Mouse (Mus musculus) layer of hippocampus, postnatal 36 days (tissue): ENCODE measurements around the gene Gm35549. TPM values are rescaled to one million over a fixed set of nuclear protein-coding genes. Genes with fewer than 3 reads are reported as not detected.
A peak's percentile ranks its signal among the peaks of the same experiment; 100 is the strongest.
"Not testable (repeated sequence)": the region's sequence is repeated elsewhere in the genome, so short reads cannot be mapped to it uniquely, and the experiment has no call there.

Experiments used
- DNase-seq, 2 experiments: peaks; one replicate each; pipeline ENCODE4 v3.0.0; 2022
- total RNA-seq, 2 experiments: library from RNA; stranded (reverse); gene quantifications; 2 replicates each; pipeline ENCODE4 v1.2.3; 2021

The Gm35549 gene
- not detected for total RNA-seq

DNA sequence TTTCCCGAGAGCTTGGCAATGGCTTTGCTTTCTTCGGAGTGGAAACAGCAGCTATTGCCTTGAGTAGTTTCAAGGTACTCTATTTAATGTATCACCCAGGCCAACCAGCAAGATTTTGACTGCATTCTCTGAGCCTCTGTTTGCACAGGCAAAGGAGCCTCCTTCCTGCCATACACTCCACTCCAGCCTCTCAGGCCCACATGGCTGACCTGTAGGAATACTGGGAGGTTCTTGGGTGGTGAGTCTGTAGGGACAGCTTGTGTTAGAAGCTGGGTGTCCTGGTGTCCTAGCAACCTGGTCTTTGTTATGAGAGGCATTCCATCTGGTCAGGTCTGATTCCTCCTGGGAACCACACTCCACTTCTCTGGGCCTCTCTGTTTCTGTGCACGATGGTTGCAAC, at the start of gene Gm35549:
Gene Gm35549, minus strand, starts transcription at position 276 of the 400 bp plus-strand sequence.
- no peak for DNase-seq

DNA sequence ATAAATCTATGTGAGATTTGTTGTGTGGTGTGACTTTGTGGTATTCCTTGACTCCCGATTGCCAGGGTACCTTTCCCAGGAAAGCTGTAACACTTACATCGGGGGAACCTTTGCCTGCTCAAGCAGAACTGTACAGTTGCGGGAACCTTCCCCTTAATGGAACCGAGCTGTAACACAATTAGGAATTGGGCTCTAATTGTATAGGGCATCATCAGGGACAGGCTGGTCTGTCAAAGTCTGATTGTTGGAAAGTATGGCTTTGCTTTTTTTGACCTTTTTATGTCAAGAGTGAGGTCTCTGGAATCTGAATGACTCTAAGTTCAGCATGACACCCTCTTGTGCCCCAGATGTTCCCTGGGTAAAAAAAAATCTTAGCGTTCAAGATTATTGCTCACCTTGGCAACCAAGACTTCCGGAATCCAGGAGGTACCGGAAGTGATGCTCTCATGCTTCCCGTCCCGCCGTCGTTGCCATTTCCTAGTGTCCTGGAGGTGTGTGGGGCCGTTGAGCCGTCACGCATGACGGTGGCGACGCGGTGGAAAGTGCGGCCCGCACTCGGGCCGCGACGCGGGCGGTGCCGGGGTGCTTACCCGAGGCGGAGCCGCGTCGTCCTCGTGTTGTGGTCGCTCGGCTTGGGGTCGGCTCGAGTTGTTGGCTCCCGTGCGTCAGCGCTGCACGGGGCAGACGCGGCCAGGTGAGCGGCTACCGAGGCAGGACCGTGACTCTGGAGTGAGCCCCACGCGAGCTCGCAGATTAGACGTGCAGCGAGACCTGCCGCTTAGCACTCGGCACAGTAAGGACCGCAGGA, 42.7 kb upstream of the Gm35549 start:
- DNase-seq = peak; percentile 35 to 45

DNA sequence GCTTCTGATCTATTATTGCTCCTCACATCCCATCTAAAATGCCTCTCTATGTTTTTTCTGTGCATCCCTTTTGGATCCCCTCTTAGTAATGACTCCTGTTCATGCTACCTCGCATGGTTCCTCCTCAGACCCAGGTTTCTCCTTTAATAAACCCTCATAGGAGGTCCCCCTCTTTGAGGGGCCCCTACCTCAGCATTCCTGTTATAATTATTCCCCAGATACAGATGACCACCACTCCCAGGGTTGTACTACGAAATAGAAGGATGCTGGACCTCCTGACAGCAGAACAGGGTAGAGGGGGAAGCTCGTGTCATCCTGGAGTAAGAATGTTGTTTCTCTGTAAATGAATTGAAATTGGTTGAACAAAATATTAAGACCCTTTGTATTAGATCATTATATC, 41.5 kb upstream of the Gm35549 start, which contains the start of gene Zkscan7:
Gene Zkscan7, plus strand, starts transcription at position 301 of the 400 bp plus-strand sequence.
- no peak for DNase-seq

DNA sequence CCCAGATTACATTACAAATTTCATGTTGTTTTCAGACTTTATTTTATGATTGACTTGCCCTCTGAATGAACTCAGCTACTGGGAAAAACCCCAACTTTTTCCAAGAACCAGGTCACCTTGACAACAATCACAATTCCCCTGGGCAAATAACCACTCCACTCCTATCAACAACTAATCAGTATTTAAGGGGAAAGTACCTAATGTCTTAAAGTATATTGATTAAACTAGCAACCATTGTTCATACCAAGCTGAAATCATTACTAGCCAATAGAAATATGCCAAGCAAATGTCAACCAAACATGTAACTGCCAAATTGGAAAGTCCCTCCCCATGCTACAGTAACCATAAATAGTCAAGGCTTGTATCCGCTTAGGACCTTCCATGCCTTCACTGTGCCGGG, 31.3 kb upstream of the Gm35549 start:
- DNase-seq = no peak

DNA sequence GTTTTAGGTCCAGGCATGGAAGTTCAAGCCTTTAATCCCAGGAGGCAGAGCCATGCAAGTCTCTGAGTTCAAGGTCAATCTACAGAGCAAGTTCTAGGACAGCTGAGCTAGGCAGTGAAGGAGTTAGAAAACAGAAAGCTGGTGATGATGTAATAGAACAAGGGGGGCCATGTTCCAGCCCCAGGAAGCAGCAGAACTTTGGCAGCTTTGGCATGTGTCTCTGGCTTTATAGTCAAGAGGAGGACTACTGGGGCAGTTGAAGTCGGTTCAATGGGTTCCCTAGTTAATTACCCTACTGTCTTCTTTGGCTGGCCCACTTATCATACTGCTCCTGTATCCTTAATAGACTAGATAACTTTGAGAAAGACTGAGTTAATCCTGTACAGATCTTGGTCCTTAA, 30.8 kb upstream of the Gm35549 start:
- no peak for DNase-seq

DNA sequence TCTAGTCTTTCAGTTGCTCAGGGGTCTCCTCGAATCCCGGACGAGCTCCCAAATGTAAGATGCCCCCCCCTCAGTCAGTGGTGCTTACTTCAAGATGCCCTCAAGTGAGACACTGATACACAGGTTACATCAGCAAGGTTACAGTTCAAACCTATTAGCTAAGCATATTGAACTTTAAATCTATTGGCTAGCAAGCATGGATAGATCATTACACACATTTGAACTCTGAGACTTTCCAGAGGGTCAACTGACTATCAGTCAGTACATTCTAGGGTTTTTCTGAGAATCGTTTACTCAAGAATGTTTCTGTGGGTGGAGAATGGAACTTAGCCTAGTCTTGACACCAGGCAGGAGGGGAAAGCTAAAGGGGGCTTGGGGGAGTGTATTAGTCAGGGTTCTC, 28.8 kb upstream of the Gm35549 start:
- DNase-seq = no peak

DNA sequence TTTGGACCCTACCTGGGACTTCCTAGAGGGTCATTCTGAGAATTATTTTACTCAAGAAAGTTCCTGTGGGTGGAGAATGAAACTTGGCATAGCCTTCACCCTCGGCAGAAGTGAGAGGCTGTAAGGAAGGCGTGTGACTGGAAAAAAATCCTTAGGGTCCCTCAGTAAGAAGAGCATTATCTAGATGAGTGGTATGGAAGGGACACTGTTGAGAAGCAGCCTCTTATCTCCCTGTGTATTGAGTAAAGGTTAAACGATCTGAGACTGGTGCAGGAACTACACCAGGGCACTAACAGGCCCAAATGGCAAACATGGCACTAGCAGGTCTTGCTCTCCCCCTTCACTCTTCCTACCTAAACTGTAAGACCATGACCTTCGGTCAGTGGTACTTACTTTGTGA, 22.4 kb upstream of the Gm35549 start:
- DNase-seq = no peak

DNA sequence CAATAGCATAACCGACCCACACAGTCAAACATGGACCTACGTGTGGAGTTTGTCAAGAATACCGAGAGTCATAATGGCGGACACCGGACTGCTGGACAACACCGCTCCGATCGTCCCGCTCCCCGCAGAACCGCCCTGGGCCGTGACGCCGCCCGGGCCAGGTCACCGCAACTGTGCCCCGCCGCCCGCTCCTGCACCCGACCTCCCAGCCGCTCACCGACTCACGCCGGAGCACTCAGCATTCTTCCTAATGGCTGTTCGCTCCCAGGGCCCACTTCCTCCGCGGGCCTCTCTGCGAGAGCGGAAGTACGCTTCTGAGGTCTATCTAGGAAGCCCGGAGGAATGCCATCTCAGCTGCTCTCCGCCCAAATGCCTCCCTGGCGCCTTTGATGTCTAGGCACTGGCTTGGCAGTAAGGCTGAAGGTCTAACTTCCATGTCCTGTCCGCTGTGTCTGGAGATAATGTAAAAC, 21.9 kb upstream of the Gm35549 start, which contains the start of gene Zfp445:
Gene Zfp445, minus strand, starts transcription at position 310 of the 470 bp plus-strand sequence.
- peak; percentile 77 to 81 for DNase-seq

DNA sequence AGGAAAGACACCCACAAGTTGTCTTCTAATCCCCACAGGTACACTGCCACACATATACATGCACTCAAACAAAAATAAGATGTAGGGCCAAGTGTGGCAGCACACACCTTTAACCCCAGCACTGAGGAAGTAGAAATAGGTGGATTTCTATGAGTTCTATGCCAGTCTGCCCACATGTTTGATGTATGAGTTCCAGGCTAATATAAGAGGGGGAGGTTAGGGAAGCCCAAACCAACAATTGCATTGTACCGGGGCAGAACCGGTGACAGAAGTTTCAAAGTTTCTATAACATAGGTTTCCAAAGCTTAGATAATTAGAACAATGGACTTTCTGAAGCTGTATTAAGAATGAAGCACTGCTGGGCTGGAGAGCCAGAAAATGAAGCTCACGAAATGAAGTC, 21.0 kb upstream of the Gm35549 start:
- DNase-seq = no peak

DNA sequence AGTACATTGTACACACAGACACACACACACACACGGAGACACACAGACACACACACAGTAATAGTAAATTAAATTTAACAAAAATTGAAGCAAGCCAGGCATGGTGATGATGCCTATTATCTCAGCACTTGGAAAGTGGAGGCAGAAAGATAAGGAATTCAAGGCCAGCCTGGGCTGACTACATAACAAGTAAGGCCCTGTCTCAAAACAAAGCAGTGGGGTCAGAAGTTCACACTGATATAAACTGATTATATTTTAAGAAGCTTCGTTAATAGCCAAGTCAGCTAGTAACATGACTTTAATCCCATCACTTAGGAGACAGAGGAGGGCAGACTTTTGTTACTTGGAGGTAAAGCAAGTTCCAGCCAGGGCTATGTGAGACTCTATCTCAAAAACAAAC, 19.9 kb upstream of the Gm35549 start:
- DNase-seq = no peak

DNA sequence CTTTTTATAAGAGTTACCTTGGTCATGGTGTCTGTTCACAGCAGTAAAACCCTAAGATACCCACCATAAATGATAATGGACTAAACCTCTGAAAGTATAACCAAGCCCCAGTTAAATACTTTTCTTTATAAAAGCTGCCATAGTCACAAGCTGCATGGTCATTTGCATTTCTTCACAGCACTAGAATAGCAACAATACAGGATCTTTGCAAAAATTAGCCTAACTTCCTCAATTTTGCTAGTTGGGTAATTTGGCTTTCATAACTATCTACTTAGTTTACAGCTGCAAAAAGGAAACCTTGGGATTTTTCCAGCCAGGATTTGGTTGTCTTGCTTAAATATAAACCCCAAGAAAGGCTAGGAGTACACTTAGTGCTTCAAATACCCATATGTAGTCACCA, 16.9 kb upstream of the Gm35549 start:
- no peak for DNase-seq

DNA sequence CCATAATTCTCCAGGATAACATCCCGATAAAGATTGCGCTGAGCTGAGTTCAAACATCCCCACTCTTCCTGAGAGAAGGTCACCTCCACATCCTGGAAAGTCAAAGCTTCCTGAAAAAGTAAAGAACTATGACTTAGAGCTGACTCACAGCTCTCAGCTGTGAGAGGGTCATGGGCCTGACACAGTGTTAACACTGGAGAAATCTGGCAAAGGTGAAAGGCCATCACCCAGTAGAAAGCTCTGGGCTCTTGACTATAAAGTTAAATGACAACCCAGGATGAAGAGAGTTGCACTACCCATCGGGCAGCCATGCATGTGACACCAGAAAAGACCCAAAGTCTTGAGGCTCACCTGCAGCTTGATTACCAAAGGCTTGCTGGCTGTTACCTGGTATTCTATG, 12.9 kb upstream of the Gm35549 start:
- no peak for DNase-seq

DNA sequence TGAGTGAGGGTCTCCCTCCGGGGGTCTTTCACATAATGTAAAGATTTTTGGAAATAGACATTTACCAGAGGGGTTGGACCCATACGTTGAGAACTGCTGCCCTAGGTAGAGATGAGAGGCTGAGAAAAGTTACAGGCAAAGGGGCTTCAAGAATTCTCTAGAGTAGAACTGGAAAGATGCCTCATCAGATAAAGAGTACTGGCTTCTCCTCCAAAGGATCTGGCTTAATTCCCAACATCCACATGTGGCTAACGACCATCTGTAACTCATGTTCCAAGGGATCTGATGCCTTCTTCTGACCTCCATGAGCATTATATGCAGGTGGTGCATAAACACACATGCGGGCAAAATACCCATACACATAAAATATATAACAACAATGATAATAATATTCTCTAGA, 11.8 kb upstream of the Gm35549 start:
- no peak for DNase-seq

DNA sequence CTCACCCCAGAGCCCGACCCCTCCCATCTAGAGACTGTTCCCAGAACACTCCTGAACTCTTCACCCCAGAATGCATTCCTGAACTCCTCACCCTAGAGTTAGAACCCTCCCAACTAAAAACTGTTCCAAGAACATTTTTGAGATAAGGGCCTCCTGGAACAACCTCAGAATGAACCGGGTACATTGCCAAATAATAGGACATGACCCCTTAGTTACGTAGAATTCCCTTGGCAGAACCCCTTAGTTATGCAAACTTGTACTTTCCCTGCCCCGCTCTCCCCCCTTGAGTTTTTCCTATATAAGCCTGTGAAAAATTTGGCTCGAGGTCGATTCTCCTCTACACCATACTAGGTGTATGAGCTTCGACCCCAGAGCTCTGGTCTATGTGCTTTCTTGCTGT, 11.3 kb upstream of the Gm35549 start:
- not testable (repeated sequence) for DNase-seq

DNA sequence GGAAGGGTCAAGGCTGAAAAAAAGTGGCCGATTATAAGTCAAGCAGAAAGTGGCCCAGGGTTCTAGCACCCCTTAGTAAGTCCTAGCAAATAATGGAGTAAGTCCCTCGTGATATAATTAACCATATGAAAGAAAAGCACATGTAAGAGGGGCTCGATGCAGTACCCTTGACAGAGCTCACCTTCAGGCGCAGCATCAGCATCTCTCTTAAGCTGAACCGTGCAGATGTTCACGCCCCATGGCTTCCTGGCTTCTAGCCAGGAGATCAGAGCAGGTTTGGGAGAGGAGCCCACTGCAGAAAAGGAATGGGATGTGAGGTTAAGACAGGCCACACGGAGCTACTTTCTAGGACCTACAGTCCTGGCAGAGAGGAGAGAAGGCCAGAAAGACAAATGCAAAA, 10.7 kb upstream of the Gm35549 start:
- DNase-seq = no peak

DNA sequence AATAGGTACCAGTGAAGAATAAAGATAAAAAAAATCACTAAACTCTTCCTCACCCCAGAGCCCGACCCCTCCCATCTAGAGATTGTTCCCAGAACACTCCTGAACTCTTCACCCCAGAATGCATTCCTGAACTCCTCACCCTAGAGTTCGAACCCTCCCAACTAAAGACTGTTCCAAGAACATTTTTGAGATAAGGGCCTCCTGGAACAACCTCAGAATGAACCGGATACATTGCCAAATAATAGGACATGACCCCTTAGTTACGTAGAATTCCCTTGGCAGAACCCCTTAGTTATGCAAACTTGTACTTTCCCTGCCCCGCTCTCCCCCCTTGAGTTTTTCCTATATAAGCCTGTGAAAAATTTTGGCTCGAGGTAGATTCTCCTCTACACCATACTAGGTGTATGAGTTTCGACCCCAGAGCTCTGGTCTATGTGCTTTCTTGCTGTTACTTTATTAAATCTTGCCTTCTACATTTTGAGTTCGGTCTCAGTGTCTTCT, 4.0 kb upstream of the Gm35549 start:
- not testable (repeated sequence) for DNase-seq

DNA sequence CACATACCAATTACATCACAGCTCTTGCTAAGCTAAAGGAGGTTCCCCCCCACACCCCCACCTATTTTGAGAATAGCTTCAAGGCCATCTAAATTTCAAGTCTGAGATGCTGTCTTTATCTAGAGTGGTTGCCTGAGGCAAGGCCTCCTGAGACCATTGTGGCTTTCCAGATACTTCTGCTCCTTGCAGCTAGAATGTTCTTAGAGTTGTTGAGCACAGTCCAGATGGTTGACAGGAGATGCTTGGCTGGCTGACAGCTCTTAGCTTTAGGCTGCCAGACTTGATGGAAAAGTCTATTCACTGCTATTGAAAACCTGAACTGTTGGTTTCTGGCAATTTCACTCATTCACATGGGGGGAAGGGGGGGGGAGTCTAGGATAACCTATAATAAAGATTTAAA, 2.3 kb upstream of the Gm35549 start:
- peak; percentile 41 to 48 for DNase-seq

DNA sequence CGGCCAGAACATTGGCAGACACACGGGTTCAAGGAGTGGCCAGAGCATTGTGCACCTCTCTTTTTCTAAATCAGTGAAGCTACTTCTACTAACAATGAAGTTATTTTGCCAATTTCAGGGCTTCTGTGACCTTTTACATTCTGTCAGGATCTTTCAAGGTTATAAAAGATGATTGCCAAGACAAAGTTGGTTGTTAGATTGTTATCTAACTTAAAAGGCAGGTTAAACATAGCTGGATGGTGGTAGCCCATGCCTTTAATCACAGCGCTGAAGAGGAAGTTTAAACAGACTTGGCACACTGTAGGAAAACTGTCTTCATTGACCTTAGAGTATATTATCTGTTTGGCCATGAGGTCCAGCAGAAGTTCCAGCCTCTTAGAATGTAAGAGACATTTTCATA, 1.8 kb upstream of the Gm35549 start:
- no peak for DNase-seq

DNA sequence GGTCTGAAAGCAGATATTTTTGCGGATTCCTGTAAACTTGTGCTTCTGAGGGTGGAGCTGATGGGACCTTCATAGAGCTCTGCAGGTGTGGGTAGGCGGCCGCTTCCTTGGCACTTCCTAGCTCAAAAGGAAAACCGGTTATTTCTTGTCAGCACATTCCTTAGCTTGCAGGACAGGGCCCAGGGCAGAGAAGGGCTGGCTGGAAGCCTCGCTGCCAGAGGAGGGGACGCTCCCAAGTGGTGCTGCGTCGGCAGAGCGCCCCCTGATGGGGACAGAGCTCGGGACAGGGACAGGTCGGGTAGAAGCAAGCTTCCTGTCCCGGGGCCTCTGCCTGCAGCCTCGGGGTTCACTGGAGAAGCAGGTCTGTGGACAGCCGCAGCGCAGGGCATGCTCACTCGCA, 6.2 kb downstream of the Gm35549 start:
- no peak for DNase-seq

DNA sequence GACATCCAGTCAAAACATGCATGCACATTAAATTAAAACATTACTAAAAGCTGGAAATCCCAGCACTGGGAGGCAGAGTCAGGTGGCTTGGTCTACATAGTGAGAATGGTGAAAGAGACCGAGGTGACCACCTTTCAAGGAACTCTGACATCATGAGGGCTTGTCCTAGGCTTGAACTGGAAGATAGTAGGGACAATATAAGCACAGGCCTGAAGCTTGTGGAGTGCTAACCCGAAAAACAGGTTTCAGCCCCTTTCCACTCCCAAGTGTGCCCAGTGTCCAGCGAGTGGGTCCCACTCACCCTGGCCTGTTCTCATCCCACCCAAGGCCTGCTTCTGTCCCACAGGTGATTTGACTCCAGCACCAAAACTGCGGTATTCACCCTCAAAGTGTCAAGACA, 6.6 kb downstream of the Gm35549 start:
- no peak for DNase-seq

DNA sequence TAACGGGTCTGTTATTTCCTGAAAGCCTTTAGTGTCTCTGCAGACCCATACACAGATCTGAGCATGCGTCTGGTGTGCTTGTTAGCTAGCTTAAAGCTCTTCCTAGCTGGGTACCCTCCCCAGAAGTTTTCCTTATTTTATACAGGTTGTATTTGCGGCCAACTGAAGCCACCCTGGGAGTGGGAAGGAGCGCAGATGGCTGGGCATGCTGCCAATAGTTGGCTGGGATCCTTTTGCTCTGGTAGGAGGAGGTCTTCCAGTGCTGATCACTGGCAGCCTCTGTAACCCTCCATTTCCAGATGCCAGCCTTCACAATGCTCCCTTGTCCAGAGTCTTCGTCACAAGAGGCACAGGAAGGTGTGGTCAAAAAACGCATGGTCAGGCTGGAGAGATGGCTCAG, 7.0 kb downstream of the Gm35549 start:
- peak; percentile 45 to 68 for DNase-seq

DNA sequence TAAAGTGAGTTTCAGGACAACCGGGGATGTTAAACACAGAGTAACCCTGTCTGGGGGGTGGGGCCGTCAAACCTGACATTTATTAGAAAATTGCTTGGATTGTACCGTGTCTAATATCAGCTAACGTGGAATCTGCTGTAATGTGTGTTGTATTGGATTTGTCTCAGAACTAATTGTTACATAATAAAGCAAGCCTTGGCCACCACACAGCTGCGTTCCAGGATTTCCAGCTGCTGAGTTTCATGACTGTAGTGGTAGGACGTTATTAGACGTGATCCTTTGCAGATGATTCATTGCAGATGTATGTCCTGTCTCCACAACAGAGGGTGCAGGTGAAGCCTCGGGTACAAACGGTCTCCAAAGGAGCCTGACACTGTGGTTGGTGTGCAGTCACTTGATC, 7.7 kb downstream of the Gm35549 start:
- DNase-seq = no peak

DNA sequence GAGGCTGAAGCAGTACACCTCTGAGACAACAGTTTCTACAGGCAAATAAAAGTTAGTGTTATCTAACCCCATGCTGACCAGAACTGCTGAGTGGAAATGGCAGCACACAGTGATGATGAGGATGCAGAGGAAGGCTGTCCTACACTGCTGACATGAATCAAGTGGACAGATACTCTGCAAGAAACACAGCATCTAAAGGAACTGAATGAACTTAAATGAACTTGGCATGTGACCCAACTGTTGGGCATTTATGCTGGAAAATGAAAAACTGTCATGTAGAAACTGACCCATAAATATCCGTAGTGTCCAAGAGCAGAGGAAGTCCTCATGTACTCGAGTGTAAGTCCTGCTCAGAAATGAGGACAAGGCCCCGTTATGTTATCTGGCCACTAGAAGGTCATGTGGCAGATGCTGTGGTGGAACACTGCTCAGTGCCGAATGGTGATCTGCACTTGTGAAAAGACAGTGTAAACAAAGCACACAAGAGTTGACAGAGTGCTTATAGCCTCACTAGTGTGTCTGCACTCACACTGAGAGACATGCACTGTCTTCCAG, 13.9 kb downstream of the Gm35549 start:
- DNase-seq = no peak

DNA sequence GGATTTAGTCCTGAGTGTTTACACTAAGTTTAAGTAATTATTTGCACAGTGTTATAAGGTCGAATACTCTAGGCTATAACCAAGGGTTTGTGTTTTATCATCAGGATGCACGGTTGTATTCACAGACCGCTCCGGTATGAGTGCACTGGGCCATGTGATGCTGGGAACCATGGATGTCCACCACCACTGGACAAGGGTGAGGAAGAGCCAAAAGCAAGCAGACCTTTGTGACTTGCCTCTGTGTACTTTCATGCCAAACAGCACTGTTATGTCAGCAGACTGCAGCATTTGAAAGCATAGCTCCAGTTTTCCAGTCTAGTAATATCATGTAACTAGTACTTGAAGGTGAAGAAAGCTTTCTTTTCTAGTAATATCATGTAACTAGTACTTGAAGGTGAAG, 17.1 kb downstream of the Gm35549 start:
- no peak for DNase-seq
